Mouse (Mus musculus) C2C12 (cell line): ENCODE measurements around the gene Kalrn. TPM values are rescaled to one million over a fixed set of nuclear protein-coding genes. Genes with fewer than 3 reads are reported as not detected.

Source experiments
- H3K27me3 ChIP-seq: one replicate; pipeline ENCODE4 v1.6.1; 2011; ENCODE audit not compliant: control insufficient read depth, insufficient read depth, insufficient read length
- H3K36me3 ChIP-seq: one replicate; pipeline ENCODE4 v1.6.1; 2011; ENCODE audit not compliant: control insufficient read depth, insufficient read depth
- H3K4me3 ChIP-seq: one replicate; pipeline ENCODE4 v1.5.1; 2011; ENCODE audit warnings: mild to moderate bottlenecking, control low read depth; ENCODE audit not compliant: poor library complexity, insufficient read depth, severe bottlenecking
- H3K79me2 ChIP-seq: one replicate; pipeline ENCODE4 v1.6.1; 2011; ENCODE audit not compliant: control insufficient read depth, insufficient read depth
- H3K79me3 ChIP-seq: one replicate; pipeline ENCODE4 v1.6.1; 2011; ENCODE audit warnings: low read depth, control low read depth
- H3ac ChIP-seq: one replicate; pipeline ENCODE3; 2011; ENCODE audit warnings: low read depth; ENCODE audit not compliant: control insufficient read depth, insufficient read length
- CEBPB ChIP-seq: IDR thresholded peaks from one replicate; pipeline ENCODE4 v1.6.1; 2011; ENCODE audit warnings: low read depth, mild to moderate bottlenecking, control low read depth, moderate library complexity
- CTCF ChIP-seq: IDR thresholded peaks from one replicate; pipeline ENCODE4 v1.5.1; 2011; ENCODE audit not compliant: control insufficient read depth, insufficient read depth, insufficient read length
- FOSL1 ChIP-seq: IDR thresholded peaks from one replicate; pipeline ENCODE4 v1.8.0; 2011; ENCODE audit warnings: mild to moderate bottlenecking, low read length; ENCODE audit not compliant: poor library complexity, insufficient read depth, severe bottlenecking
- MAX ChIP-seq: IDR thresholded peaks from one replicate; pipeline ENCODE4 v1.6.1; 2011; ENCODE audit warnings: mild to moderate bottlenecking, control low read depth
- MYOD1 ChIP-seq: IDR thresholded peaks from one replicate; pipeline ENCODE4 v1.6.1; 2011; ENCODE audit warnings: low read depth; ENCODE audit not compliant: control insufficient read depth, insufficient read length
- MYOG ChIP-seq: IDR thresholded peaks from one replicate; pipeline ENCODE4 v1.6.1; 2011; ENCODE audit not compliant: control insufficient read depth, insufficient read length; ENCODE audit errors: extremely low read depth
- USF1 ChIP-seq: IDR thresholded peaks from one replicate; pipeline ENCODE4 v1.6.1; 2011; ENCODE audit warnings: low read depth, mild to moderate bottlenecking, control low read depth, moderate library complexity
- polyA plus RNA-seq: library from polyadenylated mRNA; unstranded; fragments of >200 nt; fragmentation: generic; extraction: Trizol; gene quantifications from one replicate; pipeline ENCODE4 v1.2.1, GENCODE M21; 2012; ENCODE audit warnings: missing spikeins

The Kalrn gene
- polyA plus RNA-seq, 1 experiment, result 8.6 TPM

- no peaks in the 10 kb centered on the region for H3K79me2 ChIP-seq
- no peak for TF ChIP-seq MAX
- no peak for TF ChIP-seq MYOD1
- no peak for TF ChIP-seq FOSL1
- no peak for TF ChIP-seq CTCF
- no peak for TF ChIP-seq CEBPB
- TF ChIP-seq MYOG, result no peak
- TF ChIP-seq USF1, result no peak
Measured at GRCm38 (mm10) chr16:34099795-34100194, 473.5 kb downstream of the Kalrn start.

GRCm38 (mm10) chr16:34095548-34096141 lies 477.7 kb downstream of the Kalrn start:
- Histone ChIP-seq H3K27me3 (no peaks in the 10 kb centered on the region), H3K4me3 (no peak overlapping the region), H3K79me3 (no peaks in the 10 kb centered on the region), H3K79me2 (no peaks in the 10 kb centered on the region), H3ac (peak overlapping the region; percentile 46), H3K36me3 (no peaks in the 10 kb centered on the region)
- TF ChIP-seq CTCF (no peak), USF1 (no peak), MYOG (no peak), MYOD1 (peak; percentile 14)

More at GRCm38 (mm10) chr16:34099795-34100194, 473.5 kb downstream of the Kalrn start:
- H3ac ChIP-seq, result no peak overlapping the region
- no peaks in the 10 kb centered on the region for H3K36me3 ChIP-seq
- H3K4me3 ChIP-seq, result no peak overlapping the region
- no peaks in the 10 kb centered on the region for H3K79me3 ChIP-seq
- no peaks in the 10 kb centered on the region for H3K27me3 ChIP-seq

- H3ac ChIP-seq, result no peak overlapping the region
- H3K79me3 ChIP-seq, result no peaks in the 10 kb centered on the region
- TF ChIP-seq MAX, result no peak
- no peak for TF ChIP-seq MYOD1
- TF ChIP-seq MYOG, result no peak
- TF ChIP-seq FOSL1, result no peak
- no peak for TF ChIP-seq CTCF
- TF ChIP-seq USF1, result no peak
- no peak for TF ChIP-seq CEBPB
- no peak overlapping the region for H3K4me3 ChIP-seq
- no peaks in the 10 kb centered on the region for H3K79me2 ChIP-seq
- H3K27me3 ChIP-seq, result no peaks in the 10 kb centered on the region
- no peaks in the 10 kb centered on the region for H3K36me3 ChIP-seq
Measured at GRCm38 (mm10) chr16:34095093-34095465, 478.3 kb downstream of the Kalrn start.

- H3K27me3 ChIP-seq, result no peaks in the 10 kb centered on the region
- TF ChIP-seq MYOD1 (no peak), CTCF (no peak), USF1 (no peak), MYOG (no peak), MAX (no peak), CEBPB (no peak), FOSL1 (no peak)
- H3K79me2 ChIP-seq, result no peaks in the 10 kb centered on the region
- H3K36me3 ChIP-seq, result no peaks in the 10 kb centered on the region
- H3K79me3 ChIP-seq, result no peaks in the 10 kb centered on the region
- H3K4me3 ChIP-seq, result no peak overlapping the region
- H3ac ChIP-seq, result no peak overlapping the region
Measured at GRCm38 (mm10) chr16:34094446-34095092, 478.8 kb downstream of the Kalrn start.

- no peaks in the 10 kb centered on the region for H3K79me2 ChIP-seq
- no peak overlapping the region for H3K4me3 ChIP-seq
- no peak for TF ChIP-seq FOSL1
Measured at GRCm38 (mm10) chr16:34093734-34094445, 479.4 kb downstream of the Kalrn start.

More at GRCm38 (mm10) chr16:34093734-34094445, 479.4 kb downstream of the Kalrn start:
- no peaks in the 10 kb centered on the region for H3K36me3 ChIP-seq
- no peaks in the 10 kb centered on the region for H3K27me3 ChIP-seq
- no peak overlapping the region for H3ac ChIP-seq
- no peaks in the 10 kb centered on the region for H3K79me3 ChIP-seq
